Mouse (Mus musculus) 3134 (cell line): ENCODE measurements around the gene Susd3.

ENCODE experiments used
- DNase-seq: peaks from one replicate; pipeline ENCODE4 v3.0.0-alpha.2; 2011; ENCODE audit warnings: low spot score; ENCODE audit not compliant: insufficient read length; ENCODE audit errors: extremely low read depth

Susd3 gene

GRCm38 (mm10) chr13:49215128-49215503, 33.4 kb downstream of the Susd3 start:
- no peak for DNase-seq

GRCm38 (mm10) chr13:49214454-49214853, 34.1 kb downstream of the Susd3 start:
- DNase-seq: no peak

- DNase-seq: peak; percentile 92
These were observed 35.0 kb downstream of the Susd3 start for GRCm38 (mm10) chr13:49213531-49213932.

GRCm38 (mm10) chr13:49212711-49213500, 35.6 kb downstream of the Susd3 start:
- no peak for DNase-seq

- DNase-seq: no peak
These were observed 39.2 kb downstream of the Susd3 start for GRCm38 (mm10) chr13:49209306-49209705.

- no peak for DNase-seq
These were observed 42.2 kb downstream of the Susd3 start for GRCm38 (mm10) chr13:49206341-49206740.

GRCm38 (mm10) chr13:49205381-49205998, 43.0 kb downstream of the Susd3 start:
- DNase-seq: peak; percentile 83

GRCm38 (mm10) chr13:49202556-49202955, 46.0 kb downstream of the Susd3 start:
- no peak for DNase-seq

- DNase-seq: no peak
These were observed 47.8 kb downstream of the Susd3 start for GRCm38 (mm10) chr13:49200688-49201087.

- no peak for DNase-seq
These were observed 48.6 kb downstream of the Susd3 start for GRCm38 (mm10) chr13:49199891-49200290.

GRCm38 (mm10) chr13:49198734-49199133, 49.8 kb downstream of the Susd3 start:
- DNase-seq: no peak

- DNase-seq: no peak
These were observed 51.7 kb downstream of the Susd3 start for GRCm38 (mm10) chr13:49196766-49197165.

GRCm38 (mm10) chr13:49196211-49196610, 52.3 kb downstream of the Susd3 start:
- DNase-seq: no peak

- no peak for DNase-seq
These were observed 52.9 kb downstream of the Susd3 start for GRCm38 (mm10) chr13:49195651-49196050.

- no peak for DNase-seq
These were observed 53.7 kb downstream of the Susd3 start for GRCm38 (mm10) chr13:49194811-49195210.

GRCm38 (mm10) chr13:49193650-49194049, 54.9 kb downstream of the Susd3 start:
- DNase-seq: no peak

- DNase-seq: no peak
These were observed 56.2 kb downstream of the Susd3 start for GRCm38 (mm10) chr13:49192156-49192855.

- DNase-seq: peak; percentile 34
These were observed 56.9 kb downstream of the Susd3 start for GRCm38 (mm10) chr13:49191673-49192035.

- no peak for DNase-seq
These were observed 57.4 kb downstream of the Susd3 start for GRCm38 (mm10) chr13:49190876-49191672.

- DNase-seq: peak; percentile 67
These were observed 58.3 kb downstream of the Susd3 start for GRCm38 (mm10) chr13:49189970-49190870.
